Mouse (Mus musculus) neural tube, embryonic 12.5 days (tissue): ENCODE data around the gene Hoxb6. TPM values are rescaled to one million over a fixed set of nuclear protein-coding genes. Genes with fewer than 3 reads are reported as not detected.

Experiments
- ATAC-seq: fragments of 200-750 bp; cut with Nextera tagmentation; 2 replicates; pipeline ENCODE4 v1.8.0; 2017; ENCODE audit warnings: low read depth, mild to moderate bottlenecking, moderate TSS enrichment, moderate library complexity; ENCODE audit not compliant: low FRiP score
- H3K27ac ChIP-seq: fragments of 300-500 bp; sonication (generic); 2 replicates; pipeline ENCODE4 v1.5.1; 2016
- H3K27me3 ChIP-seq: fragments of 300-500 bp; sonication (generic); replicated peaks from 2 replicates; pipeline ENCODE4 v1.6.1; 2016; ENCODE audit warnings: mild to moderate bottlenecking
- H3K36me3 ChIP-seq: fragments of 300-500 bp; sonication (generic); 2 replicates; pipeline ENCODE4 v1.6.1; 2016; ENCODE audit warnings: mild to moderate bottlenecking
- H3K4me1 ChIP-seq: fragments of 300-500 bp; sonication (generic); 2 replicates; pipeline ENCODE4 v1.6.1; 2016
- H3K4me2 ChIP-seq: fragments of 300-500 bp; sonication (generic); replicated peaks from 2 replicates; pipeline ENCODE4 v1.6.1; 2016; ENCODE audit warnings: mild to moderate bottlenecking
- H3K4me3 ChIP-seq: fragments of 300-500 bp; sonication (generic); 2 replicates; pipeline ENCODE4 v1.5.1; 2016
- H3K9ac ChIP-seq: fragments of 300-500 bp; sonication (generic); 2 replicates; pipeline ENCODE4 v1.6.1; 2016; ENCODE audit warnings: mild to moderate bottlenecking
- H3K9me3 ChIP-seq: fragments of 300-500 bp; sonication (generic); 2 replicates; pipeline ENCODE4 v1.6.1; 2016; ENCODE audit warnings: mild to moderate bottlenecking
- WGBS: fragments of 180-500 bp; shearing (Covaris S2); methylation state at CpG from one replicate; pipeline ENCODE4 v1.1.7; 2016; 5-methylcytosine and 5-hydroxymethylcytosine counted together
- polyA plus RNA-seq: library from polyadenylated mRNA; unstranded; fragments of >200 nt; fragmentation: Nextera tagmentation; extraction: Ambion mirVana; gene quantifications from 2 replicates; pipeline ENCODE4 v1.2.1, GENCODE M21; 2016

Hoxb6 gene
- polyA plus RNA-seq, 1 experiment from 2014 or later = 151 TPM

DNA sequence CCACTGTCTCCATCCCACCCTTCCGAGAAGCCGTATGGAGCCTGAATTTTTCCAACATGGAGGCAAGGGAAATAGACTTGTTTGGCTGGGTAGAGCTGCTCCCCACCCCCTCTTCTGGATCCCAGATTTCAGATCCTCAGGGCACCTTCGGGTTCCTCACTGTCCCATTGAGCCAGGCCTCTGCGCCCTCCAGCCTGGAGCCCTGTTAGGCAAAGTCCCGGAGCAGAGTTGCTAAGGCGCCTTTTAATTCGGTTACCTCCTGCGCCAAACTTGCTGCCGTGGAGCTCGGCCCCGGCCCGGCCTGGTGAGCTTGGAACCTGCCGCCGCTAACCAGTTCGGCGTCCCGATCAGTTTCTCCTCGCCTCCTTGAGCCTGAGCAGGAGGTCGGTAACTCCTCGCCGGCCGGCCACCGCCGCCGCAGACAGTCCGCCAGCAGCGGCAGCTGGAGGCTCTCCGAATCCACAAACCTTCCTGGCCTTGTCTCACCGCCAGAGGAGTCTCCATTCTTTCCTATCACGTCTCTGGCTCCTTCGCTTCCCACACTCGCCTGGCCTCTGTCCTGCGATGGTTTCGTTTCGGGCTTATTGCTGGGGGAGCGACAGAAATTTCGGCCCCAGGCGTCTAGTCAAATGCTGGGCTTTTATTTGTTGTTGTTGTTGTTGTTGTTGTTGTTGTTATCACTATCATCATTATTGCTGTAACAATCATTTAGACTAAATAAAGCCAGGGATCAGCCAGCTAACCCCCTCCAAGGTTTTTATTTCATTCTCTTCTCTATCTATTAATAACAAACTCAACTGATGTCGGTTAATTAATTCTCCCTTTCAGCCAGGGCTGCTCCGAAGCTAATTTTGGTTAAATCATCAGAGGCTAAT is 49.7 kb downstream of the Hoxb6 start:
- Histone ChIP-seq H3K9me3 (no peaks in the 10 kb centered on the region), H3K27ac (peak overlapping the region; percentile 100), H3K9ac (peak overlapping the region; percentile 100), H3K4me1 (peaks cover 89% of the 10 kb centered on the region), H3K4me2 (peak overlapping the region; percentile 100), H3K4me3 (peak overlapping the region; percentile 59), H3K36me3 (peaks cover 33% of the 10 kb centered on the region), H3K27me3 (no peaks in the 10 kb centered on the region)
- WGBS = 1% methylated on average over 40 of the region's 40 CpGs
- no peak for ATAC-seq

DNA sequence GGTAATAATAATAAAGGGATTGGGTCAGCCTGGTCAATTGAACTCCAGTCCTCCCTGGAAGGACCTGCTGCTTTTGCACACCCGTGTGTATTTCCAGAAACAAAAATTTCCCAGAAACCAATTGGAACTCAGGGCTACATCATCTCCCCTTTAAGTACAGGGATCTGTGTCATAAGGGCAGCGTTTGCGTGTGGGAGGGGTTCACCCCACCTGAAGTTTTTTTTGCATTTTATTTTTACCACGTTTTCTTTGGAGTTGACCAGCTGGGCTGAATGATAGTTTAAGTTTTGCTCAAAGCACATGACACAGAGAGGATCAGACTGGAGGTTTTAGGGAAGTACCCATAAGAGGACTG is 50.3 kb downstream of the Hoxb6 start:
- 3% methylated on average over 4 of the region's 4 CpGs for WGBS
- peaks cover 86% of the 10 kb centered on the region for H3K4me1 ChIP-seq
- no peaks in the 10 kb centered on the region for H3K27me3 ChIP-seq
- ATAC-seq = no peak
- peak overlapping the region; percentile 100 for H3K4me2 ChIP-seq
- peak overlapping the region; percentile 59 for H3K4me3 ChIP-seq
- peak overlapping the region; percentile 100 for H3K9ac ChIP-seq
- H3K36me3 ChIP-seq = peaks cover 33% of the 10 kb centered on the region
- H3K9me3 ChIP-seq = no peaks in the 10 kb centered on the region
- H3K27ac ChIP-seq = peak overlapping the region; percentile 100

DNA sequence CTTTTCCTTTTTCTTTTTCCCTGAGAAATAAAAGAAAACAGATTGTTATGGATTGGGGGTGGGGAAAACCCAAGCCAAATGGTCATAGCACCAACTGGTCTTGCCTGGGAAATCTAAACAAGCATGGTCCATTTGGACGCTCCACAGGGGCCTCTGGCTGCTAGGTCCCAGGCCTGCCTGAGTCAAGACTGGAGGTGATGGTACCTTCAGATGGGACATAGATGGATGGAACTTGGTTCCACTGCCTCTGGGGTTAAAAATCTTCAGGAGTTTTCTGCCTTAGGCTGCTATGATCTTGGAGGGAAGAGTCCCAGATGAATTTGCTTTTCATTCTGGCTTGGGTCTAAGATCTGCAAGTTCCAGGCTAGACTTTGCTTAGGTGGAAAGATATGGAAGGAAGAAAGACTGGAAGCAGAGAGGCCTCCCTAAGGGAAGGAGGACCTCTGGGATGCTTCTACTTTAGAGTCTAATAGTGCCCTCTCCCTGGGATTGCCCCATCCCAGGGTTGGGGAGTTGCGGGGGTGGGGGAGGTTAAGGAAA is 51.0 kb downstream of the Hoxb6 start:
- H3K9me3 ChIP-seq = no peaks in the 10 kb centered on the region
- peak overlapping the region; percentile 59 for H3K4me3 ChIP-seq
- peaks cover 84% of the 10 kb centered on the region for H3K4me1 ChIP-seq
- H3K4me2 ChIP-seq = peak overlapping the region; percentile 100
- WGBS = 8% methylated on average over 2 of the region's 2 CpGs
- peaks cover 33% of the 10 kb centered on the region for H3K36me3 ChIP-seq
- ATAC-seq = no peak
- H3K27ac ChIP-seq = peak overlapping the region; percentile 100
- peak overlapping the region; percentile 100 for H3K9ac ChIP-seq
- H3K27me3 ChIP-seq = no peaks in the 10 kb centered on the region

DNA sequence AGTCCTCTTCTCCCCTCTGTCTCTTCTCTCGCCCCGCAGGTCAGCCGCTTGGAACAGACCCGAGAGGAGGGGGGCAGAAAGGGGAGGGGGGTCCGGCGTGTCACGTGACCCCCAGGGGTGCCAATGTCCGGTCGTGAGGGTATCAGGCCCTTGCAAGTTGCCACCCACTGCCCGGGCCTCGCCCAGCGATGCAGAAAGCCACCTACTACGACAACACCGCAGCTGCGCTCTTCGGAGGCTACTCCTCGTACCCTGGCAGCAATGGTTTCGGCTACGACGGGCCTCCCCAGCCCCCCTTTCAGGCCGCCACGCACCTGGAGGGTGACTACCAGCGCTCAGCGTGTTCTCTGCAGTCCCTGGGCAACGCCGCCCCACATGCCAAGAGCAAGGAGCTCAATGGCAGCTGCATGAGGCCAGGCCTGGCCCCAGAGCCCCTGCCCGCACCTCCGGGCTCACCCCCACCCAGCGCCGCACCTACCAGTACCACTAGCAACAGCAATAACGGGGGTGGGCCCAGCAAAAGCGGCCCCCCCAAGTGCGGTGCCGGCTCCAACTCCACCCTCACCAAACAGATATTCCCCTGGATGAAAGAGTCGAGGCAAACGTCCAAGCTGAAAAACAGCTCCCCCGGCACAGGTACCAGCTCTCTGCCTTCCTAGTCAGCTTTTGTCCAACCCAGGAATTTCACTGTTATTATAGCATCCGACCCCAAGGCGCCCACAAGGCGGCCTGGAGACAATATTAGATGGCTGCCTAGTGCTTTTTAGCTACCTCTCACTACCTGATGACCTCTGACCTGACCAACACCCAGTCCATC is 52.0 kb downstream of the Hoxb6 start:
- Histone ChIP-seq H3K27me3 (no peaks in the 10 kb centered on the region), H3K9me3 (no peaks in the 10 kb centered on the region), H3K36me3 (peaks cover 33% of the 10 kb centered on the region), H3K4me1 (peaks cover 84% of the 10 kb centered on the region), H3K4me2 (peak overlapping the region; percentile 100), H3K9ac (peak overlapping the region; percentile 100), H3K27ac (peak overlapping the region; percentile 100), H3K4me3 (peak overlapping the region; percentile 59)
- ATAC-seq = peak; percentile 15; the same call in 1 of the 2 replicates
- WGBS = 4% methylated on average over 40 of the region's 40 CpGs

DNA sequence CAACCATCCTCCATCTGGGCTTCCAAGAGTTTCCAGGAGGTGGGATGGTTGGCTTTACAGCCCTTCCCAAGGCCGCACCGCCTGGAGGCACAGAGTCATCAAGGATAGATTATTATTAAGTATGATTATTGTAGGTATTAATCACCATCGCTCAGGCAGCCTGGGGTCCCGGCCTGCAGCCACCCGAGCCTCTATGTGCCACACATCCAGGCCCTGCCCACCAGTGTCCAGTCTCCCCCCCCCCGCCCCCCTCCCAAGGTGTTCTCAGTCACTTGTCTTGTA is 52.5 kb downstream of the Hoxb6 start:
- peaks cover 33% of the 10 kb centered on the region for H3K36me3 ChIP-seq
- peak overlapping the region; percentile 100 for H3K27ac ChIP-seq
- ATAC-seq = no peak
- WGBS = 1% methylated on average over 6 of the region's 6 CpGs
- H3K4me1 ChIP-seq = peaks cover 84% of the 10 kb centered on the region
- no peaks in the 10 kb centered on the region for H3K9me3 ChIP-seq
- H3K27me3 ChIP-seq = no peaks in the 10 kb centered on the region
- H3K9ac ChIP-seq = peak overlapping the region; percentile 100
- peak overlapping the region; percentile 59 for H3K4me3 ChIP-seq
- H3K4me2 ChIP-seq = peak overlapping the region; percentile 100

DNA sequence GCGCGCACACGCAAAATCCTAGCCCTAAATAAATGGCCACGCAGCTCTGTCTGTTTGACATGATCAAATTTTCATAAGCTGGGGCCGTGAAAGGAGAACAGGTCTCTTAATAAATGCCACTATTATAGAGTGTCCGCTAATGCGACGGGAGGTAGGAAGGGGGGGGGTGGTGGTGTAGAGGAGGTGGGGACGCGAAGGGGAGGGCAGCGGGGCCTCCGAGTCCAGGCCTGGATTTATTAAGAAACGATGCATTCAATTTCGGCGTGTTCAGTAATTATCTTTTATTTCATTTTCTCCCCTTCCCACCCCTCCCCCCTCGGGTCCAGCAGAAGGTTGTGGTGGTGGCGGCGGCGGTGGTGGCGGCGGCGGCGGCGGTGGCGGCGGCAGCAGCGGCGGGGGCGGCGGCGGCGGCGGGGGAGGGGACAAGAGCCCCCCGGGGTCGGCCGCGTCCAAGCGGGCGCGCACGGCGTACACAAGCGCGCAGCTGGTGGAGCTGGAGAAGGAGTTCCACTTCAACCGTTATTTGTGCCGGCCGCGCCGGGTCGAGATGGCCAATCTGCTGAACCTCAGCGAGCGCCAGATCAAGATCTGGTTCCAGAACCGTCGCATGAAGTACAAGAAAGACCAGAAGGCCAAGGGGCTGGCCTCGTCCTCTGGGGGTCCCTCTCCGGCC is 53.1 kb downstream of the Hoxb6 start:
- no peaks in the 10 kb centered on the region for H3K9me3 ChIP-seq
- peak overlapping the region; percentile 100 for H3K27ac ChIP-seq
- peaks cover 33% of the 10 kb centered on the region for H3K36me3 ChIP-seq
- H3K9ac ChIP-seq = peak overlapping the region; percentile 100
- H3K27me3 ChIP-seq = no peaks in the 10 kb centered on the region
- H3K4me3 ChIP-seq = peak overlapping the region; percentile 59
- under 1% methylated on average over 41 of the region's 56 CpGs for WGBS
- peak overlapping the region; percentile 100 for H3K4me2 ChIP-seq
- H3K4me1 ChIP-seq = peaks cover 83% of the 10 kb centered on the region
- ATAC-seq = no peak

DNA sequence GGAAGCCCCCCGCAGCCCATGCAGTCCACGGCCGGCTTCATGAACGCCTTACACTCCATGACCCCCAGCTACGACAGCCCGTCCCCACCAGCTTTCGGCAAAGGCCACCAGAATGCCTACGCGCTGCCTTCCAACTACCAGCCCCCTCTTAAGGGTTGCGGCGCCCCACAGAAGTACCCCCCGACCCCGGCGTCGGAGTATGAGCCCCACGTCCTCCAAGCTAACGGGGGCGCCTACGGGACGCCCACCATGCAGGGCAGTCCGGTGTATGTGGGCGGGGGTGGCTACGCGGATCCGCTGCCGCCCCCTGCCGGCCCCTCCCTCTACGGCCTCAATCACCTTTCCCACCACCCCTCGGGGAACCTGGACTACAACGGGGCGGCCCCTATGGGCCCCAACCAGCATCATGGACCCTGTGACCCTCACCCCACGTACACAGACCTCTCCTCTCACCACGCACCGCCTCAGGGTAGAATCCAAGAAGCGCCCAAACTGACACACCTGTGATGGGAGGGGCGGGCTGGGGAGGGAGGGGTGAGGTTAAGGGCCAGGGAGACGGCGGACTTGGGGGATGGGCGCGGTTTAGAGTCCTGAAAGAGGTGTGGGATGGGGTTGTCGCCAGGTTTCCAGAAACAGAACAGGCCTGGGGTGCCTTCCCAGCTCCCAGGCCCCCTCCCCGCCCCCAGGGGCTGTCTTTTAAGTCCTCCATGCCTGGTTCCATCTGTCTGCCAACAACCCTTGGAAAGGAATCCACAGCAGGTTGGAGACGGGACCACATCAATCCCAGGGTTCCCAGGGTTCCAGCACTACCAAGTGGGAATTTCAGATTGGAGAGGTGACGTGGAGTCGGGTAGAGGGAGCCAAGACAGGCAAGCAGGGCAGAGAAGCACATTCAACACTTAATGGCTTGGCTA is 53.9 kb downstream of the Hoxb6 start:
- Histone ChIP-seq H3K9me3 (no peaks in the 10 kb centered on the region), H3K27me3 (no peaks in the 10 kb centered on the region), H3K4me1 (peaks cover 88% of the 10 kb centered on the region), H3K4me3 (peak overlapping the region; percentile 59), H3K4me2 (peak overlapping the region; percentile 100), H3K27ac (peak overlapping the region; percentile 100), H3K9ac (peak overlapping the region; percentile 100), H3K36me3 (peaks cover 33% of the 10 kb centered on the region)
- WGBS = 2% methylated on average over 45 of the region's 45 CpGs
- no peak for ATAC-seq

DNA sequence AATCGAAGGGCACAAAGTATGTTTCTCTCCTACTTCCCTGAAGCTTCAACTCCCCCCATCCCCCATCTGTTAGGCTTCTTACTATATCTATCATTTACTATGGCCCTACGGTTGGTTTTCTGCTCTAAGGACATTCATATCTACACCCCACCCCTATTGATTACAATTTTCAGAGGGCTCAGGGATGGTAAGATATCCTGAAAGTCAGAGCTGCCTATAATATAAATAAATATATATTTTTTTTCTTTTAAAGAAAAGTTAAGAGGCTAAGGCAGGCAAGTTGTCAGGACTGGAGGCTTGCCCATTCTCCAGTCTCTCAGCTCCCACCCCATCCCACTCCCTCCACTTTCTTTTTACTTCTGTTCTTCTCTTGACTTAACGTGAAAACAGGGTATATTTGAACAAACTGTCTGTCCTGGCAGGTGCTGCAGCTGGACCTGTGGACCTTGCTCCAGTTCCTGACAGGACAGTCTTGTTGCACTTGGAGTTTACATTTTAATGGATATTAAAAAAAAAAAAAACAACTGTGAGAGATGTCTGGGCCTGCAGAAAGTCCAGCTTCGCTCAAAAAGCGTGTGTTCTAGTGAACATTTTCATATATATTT is 54.7 kb downstream of the Hoxb6 start:
- H3K4me1 ChIP-seq = peaks cover 84% of the 10 kb centered on the region
- H3K36me3 ChIP-seq = peaks cover 28% of the 10 kb centered on the region
- WGBS = 22% methylated on average over 5 of the region's 5 CpGs
- H3K9ac ChIP-seq = peak overlapping the region; percentile 100
- H3K4me2 ChIP-seq = peak overlapping the region; percentile 100
- no peak for ATAC-seq
- no peaks in the 10 kb centered on the region for H3K9me3 ChIP-seq
- peak overlapping the region; percentile 100 for H3K27ac ChIP-seq
- H3K27me3 ChIP-seq = no peaks in the 10 kb centered on the region
- H3K4me3 ChIP-seq = no peak overlapping the region

DNA sequence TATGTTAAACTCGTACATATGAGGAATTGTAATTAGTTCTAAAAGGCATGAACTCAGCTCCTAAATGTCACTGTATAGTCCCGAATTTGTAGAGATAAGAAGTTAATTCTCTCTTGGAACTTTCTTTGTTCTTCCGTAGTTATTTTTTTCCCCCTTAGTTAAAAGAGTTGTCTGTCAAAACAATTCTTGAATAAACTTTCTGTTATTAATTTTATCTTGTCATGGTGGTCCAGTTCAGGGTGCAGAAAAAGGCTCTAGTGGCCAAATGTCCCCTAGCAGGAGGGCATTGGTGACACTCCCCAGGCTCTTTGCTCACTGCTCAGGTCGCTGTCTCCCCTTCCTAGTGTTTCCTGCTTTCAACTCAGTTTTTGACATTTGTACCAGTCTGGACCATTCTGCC is 55.4 kb downstream of the Hoxb6 start:
- Histone ChIP-seq H3K9me3 (no peaks in the 10 kb centered on the region), H3K4me2 (peak overlapping the region; percentile 61), H3K27me3 (no peaks in the 10 kb centered on the region), H3K4me1 (peaks cover 79% of the 10 kb centered on the region), H3K4me3 (peak overlapping the region; percentile 29), H3K27ac (peak overlapping the region; percentile 92), H3K36me3 (peaks cover 25% of the 10 kb centered on the region), H3K9ac (peak overlapping the region; percentile 100)
- ATAC-seq = no peak
- 5% methylated on average over 4 of the region's 4 CpGs for WGBS

DNA sequence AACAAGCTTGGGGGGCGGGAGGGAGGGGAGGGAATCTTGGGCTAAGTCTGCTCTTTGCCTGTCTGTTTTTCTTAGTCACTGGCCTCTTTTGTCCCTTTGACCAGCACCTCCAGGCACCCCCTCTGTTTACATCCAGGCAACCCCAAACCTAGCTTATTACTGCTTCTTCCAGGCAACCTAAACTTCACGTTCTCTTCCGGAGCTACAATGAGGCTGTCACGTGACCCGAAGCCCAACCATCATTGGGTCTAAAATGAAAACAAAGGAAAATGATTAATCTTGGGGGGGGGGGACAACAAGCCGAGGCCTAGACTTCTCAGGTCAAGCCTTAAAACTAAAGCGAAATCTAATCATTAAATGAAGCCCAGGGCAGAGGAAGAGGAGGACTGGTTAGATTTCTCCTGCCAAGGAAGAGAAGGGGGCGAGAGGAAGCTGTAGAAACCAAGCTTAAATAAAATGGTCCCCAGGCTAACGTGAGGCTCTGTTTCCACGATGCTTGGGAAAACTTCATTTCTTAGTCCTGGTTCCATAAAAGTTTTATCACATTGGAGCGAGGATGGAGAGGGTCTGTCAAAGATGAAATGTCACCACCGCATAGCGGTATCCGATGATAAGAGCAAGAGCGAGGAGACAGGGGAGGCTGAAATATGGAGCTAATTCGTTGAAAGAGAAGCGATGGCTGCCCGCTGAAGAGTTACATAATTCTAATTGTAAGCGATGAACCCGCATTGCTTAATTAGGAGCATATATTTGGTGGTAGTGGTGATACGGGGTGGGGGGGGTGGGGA is 56.1 kb downstream of the Hoxb6 start:
- Histone ChIP-seq H3K36me3 (peaks cover 30% of the 10 kb centered on the region), H3K27me3 (no peaks in the 10 kb centered on the region), H3K4me2 (peak overlapping the region; percentile 61), H3K4me1 (peaks cover 73% of the 10 kb centered on the region), H3K4me3 (peak overlapping the region; percentile 29), H3K9me3 (no peaks in the 10 kb centered on the region), H3K27ac (peak overlapping the region; percentile 92), H3K9ac (peak overlapping the region; percentile 100)
- 2% methylated on average over 21 of the region's 21 CpGs for WGBS
- no peak for ATAC-seq
